Mouse (Mus musculus): ENCODE results near the gene Neb.
A peak's percentile ranks its signal among the peaks of the same experiment; 100 is the strongest.
"Not testable (repeated sequence)": the region's sequence is repeated elsewhere in the genome, so short reads cannot be mapped to it uniquely, and the experiment has no call there.

Neb gene

GRCm38 (mm10) chr2:52193629-52194028 lies 184.6 kb downstream of the Neb start:
- no peak for DNase-seq (ENCODE audit: extremely low spot score)

DNA sequence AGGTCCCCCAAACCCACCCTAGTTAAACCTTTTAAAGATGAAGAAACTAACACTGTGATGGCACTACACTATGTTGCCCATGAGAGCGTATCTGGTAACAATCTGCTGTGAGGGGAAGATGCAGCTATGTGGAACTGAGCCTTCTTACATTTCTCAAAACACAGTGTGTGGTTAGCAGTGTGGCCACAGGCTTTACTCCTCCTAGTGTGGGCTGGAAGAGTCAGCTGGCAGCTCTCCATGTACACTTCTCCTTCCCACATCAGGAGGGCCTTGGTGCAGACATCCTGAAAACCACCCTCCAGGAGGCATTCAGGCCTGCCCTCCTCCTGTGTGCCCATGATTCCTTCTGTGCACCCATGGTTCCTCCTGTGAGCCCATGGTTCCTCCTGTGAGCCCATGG lies 198.6 kb downstream of the Neb start:
- no peak for DNase-seq (ENCODE audit: extremely low spot score)

DNA sequence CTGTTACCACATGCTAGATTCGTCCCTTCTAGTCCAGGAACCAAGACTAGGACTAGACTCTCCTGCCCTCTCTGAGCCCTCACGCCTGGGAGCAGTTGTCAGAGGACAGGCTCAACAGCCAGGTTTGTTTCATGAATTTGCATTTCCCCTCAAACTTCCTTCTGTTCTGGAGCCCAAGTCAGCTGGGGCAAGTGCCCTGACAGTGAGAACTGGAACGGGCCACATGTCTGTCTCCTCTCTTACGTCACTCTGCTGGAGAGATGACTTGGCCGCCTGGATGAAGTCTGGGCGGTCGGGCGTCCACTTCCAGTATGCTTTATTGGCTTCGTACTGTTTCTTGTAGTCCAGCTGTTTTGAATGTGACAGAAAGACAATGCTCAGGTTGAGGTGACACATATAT lies 200.5 kb downstream of the Neb start:
- no peak for DNase-seq (ENCODE audit: extremely low spot score)

DNA sequence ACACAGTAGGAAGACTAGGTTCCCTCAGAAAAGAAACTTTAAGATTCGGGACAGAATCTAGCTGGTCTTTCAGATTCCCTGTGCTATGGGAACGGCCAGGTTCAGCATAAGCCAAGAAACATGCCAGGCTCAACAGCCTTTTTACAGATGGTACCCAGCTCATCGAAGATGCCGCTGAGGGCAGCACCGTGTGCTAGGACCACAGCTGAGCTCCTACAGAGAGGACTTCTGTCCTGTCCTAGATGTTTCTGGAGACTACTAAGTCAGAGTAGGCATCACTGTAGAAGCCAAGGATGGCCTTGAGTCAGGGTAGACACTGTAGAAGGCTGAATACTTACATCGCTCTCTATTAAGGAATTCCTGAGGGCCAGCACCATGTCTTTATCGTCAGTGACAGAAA lies 201.1 kb downstream of the Neb start:
- DNase-seq (ENCODE audit: extremely low spot score) = no peak

GRCm38 (mm10) chr2:52176537-52176936 lies 201.7 kb downstream of the Neb start:
- DNase-seq (ENCODE audit: extremely low spot score) = no peak

DNA sequence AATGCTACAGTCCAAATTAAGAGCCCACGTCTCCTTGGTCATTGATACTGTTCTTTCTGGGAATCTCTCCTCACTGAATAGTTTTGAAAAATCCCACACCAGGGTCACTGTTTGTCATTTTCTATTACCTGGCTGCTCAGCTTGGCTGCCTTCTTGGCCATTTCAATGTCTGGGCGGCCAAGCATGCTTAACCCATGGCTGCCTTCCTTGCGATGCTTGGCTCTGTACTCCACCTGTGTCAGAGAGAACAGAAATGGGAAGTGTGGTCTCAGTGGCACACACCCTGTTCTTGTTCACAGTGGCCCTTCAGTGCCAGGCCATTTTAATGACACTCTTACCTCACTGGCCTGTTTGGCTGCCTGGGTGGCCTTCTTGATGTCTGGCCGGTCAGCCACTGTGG lies 203.3 kb downstream of the Neb start:
- DNase-seq (ENCODE audit: extremely low spot score) = no peak

GRCm38 (mm10) chr2:52169243-52170005 lies 208.8 kb downstream of the Neb start:
- no peak for DNase-seq (ENCODE audit: extremely low spot score)

DNA sequence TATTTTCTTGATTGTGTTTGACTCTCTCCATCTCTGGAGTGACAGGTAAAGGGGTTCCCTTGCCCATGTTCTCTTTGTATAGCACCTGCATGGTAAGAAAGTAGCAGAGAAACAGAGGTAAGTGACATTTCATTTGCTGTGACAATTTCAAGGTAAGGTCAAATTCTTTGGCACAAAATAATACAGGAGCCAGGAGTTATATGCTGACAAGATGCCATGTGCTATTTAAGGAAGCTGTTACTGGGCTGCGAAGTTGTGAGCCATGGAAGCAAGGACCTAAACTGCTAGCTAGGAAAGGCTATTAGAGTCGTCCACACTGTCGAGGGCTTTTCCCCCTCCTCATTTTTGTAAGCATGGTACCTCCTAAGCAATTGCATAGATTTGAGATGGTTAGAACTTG lies 225.2 kb downstream of the Neb start:
- no peak for DNase-seq (ENCODE audit: extremely low spot score)

DNA sequence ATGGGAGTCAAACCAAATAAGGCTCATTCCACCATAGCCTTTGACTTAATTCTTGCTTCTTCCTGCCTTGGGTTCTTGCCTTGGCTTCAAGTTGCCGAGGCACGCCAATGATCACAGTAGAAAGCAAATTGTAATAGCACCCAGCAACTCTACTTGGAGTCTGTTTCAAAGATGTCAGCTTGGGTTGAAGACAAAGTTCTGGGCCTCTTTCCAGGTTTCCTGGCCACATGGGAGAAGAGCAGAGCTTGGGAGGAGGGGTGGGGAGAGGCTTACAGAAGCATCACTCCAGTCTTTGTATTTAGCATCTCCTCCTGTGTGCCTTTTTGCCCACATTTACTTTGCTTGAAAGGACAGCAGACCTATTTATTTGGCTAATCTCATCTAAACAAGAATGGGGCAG lies 244.9 kb downstream of the Neb start:
- no peak for DNase-seq (ENCODE audit: extremely low spot score)

DNA sequence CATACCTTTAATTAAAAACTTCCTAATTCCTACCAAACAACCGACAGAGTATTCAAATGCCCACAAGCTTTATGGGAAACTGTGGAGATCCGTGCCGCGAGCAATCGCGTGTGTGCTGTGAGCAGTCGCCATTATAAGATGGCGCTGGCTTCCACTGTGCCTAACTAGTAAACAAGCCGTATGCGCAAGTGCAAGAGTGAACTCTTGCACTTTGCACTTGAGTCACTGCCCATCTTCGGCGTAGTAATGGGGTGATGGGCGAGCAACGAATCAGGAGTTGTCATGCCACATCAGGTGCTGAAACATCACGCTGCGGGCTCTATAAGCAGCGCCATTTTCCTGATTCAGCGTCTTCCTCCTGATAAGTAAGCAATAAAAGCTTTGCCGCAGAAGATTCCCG lies 246.9 kb downstream of the Neb start:
- DNase-seq (ENCODE audit: extremely low spot score) = not testable (repeated sequence)

DNA sequence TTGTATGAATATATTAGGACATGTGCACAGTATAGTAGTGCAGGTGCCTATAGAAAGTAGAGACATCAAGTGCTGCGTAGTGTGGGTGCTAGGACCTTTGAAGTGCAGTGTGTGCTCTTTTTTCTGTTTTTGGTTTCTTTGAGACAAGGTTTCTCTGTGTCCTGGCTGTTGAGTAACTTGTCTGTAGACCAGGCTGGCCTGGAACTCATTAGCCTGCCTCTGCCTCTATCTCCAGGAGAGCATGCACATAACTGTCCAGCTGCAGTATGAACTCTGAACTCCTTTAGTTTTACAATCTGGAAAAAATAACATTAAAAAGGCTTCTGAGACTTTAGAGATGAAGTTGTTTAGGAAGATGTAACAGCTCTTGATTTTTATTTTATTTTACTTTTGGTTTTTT lies 264.2 kb downstream of the Neb start:
- peak; percentile 8 for DNase-seq (ENCODE audit: extremely low spot score)
